Mouse (Mus musculus): ENCODE measurements around the gene Nckap5. TPM values are rescaled to one million over a fixed set of nuclear protein-coding genes. Genes with fewer than 3 reads are reported as not detected.
A peak's percentile ranks its signal among the peaks of the same experiment; 100 is the strongest.

The Nckap5 gene
- polyA plus RNA-seq, 1 experiment from 2014 or later, result 6.2 TPM

DNA sequence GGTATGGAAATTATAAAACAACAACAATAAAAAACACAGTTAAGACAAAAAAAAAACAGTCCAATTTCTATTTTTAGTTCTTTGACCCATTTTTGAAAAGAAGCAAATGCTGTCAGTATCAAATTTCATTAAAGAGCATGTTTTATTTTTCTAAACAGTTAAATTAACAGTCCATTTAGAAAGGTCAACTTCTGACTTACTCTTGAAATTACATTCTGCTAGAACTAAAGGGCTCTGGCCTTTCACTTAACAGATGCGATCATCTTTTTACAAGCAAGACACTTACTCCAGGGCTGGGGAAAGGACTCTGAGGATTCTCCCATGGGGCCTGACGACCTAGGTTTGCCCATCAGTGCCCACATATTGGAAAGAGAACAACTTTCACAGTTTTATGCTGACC lies 359.2 kb downstream of the Nckap5 start:
- WGBS, result 53% methylated on average over 2 of the region's 2 CpGs
- no peak overlapping the region for H3K4me2 ChIP-seq (ENCODE audit: low read depth, low read length)
- no peaks in the 10 kb centered on the region for H3K9me3 ChIP-seq (ENCODE audit: control insufficient read depth, low read length)
- no peak overlapping the region for H3K4me3 ChIP-seq (ENCODE audit: low read depth, low read length)
- ATAC-seq (ENCODE audit: low read depth), result no peak
- no peak overlapping the region for H3K27ac ChIP-seq (replicated peaks; ENCODE audit: low read depth, low read length)
- H3K27me3 ChIP-seq (replicated peaks; ENCODE audit: control insufficient read depth, insufficient read depth, low read length), result no peaks in the 10 kb centered on the region
- no peak overlapping the region for H3K9ac ChIP-seq (ENCODE audit: low read depth, low read length)
- H3K36me3 ChIP-seq (ENCODE audit: control insufficient read depth, insufficient read depth, low read length), result no peaks in the 10 kb centered on the region
- H3K4me1 ChIP-seq (ENCODE audit: control insufficient read depth, insufficient read depth, low read length), result no peaks in the 10 kb centered on the region
- DNase-seq (ENCODE audit: low spot score), result no peak

DNA sequence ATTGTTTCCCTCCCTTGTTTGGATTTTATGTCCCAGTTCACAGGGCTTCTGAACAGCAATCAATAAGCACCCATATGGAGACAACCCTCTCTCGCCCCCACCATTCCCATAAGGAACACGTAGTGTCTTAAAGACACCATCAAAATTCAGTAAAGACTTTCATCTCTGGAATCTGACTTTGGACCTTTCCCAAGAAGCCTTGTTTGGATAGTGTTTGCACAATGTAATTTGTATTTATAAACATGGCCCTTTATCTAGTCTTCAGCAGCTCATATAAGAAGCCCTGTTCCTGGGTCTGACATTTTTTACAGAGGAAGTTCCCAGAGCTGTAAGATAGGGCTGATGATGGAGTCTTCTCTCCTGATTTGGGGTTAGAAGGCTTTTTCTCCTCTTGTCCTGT lies 359.7 kb downstream of the Nckap5 start:
- no peaks in the 10 kb centered on the region for H3K4me1 ChIP-seq (ENCODE audit: control insufficient read depth, insufficient read depth, low read length)
- DNase-seq (ENCODE audit: low spot score) (no peak), ATAC-seq (ENCODE audit: low read depth) (no peak)
- H3K9ac ChIP-seq (ENCODE audit: low read depth, low read length), result no peak overlapping the region
- H3K27ac ChIP-seq (replicated peaks; ENCODE audit: low read depth, low read length), result no peak overlapping the region
- H3K4me3 ChIP-seq (ENCODE audit: low read depth, low read length), result no peak overlapping the region
- WGBS, result 58% methylated on average over 2 of the region's 2 CpGs
- no peak overlapping the region for H3K4me2 ChIP-seq (ENCODE audit: low read depth, low read length)
- no peaks in the 10 kb centered on the region for H3K27me3 ChIP-seq (replicated peaks; ENCODE audit: control insufficient read depth, insufficient read depth, low read length)
- no peaks in the 10 kb centered on the region for H3K9me3 ChIP-seq (ENCODE audit: control insufficient read depth, low read length)
- H3K36me3 ChIP-seq (ENCODE audit: control insufficient read depth, insufficient read depth, low read length), result no peaks in the 10 kb centered on the region

DNA sequence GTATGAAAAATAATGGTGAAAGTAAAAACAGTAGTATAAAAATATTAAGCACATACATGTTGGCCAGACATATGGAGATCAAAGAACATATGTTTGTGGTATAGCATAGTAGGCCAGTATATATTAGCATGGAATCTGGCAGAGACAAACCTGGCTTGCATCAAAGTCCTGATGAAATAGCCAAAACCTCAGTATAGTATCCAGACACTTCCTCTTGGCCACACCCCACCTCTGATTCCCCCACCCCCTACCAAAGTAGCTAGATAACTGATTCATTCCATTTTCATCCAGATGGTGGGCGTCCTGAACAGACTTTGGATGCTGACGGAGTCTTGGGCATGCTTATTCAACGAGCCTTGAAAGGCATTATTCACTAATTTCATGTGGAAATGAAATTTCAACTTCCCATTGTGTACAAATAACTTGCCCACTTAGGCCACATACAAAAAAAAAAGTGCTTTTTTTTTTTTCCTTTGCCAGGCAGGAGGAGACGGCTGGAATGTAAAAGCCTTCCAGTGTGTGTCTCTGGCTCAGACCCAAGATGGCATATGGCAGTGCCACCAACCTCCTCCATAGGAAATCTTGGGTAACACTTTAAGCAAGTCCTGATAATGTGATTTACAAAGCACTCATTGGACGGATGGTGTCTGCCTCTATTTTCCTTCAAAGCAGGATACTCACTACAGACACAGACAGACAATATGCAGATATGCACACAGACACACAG lies 360.6 kb downstream of the Nckap5 start:
- Histone ChIP-seq H3K4me1 (ENCODE audit: control insufficient read depth, insufficient read depth, low read length) (no peaks in the 10 kb centered on the region), H3K9me3 (ENCODE audit: control insufficient read depth, low read length) (no peaks in the 10 kb centered on the region), H3K9ac (ENCODE audit: low read depth, low read length) (no peak overlapping the region), H3K27me3 (replicated peaks; ENCODE audit: control insufficient read depth, insufficient read depth, low read length) (no peaks in the 10 kb centered on the region), H3K4me3 (ENCODE audit: low read depth, low read length) (no peak overlapping the region), H3K4me2 (ENCODE audit: low read depth, low read length) (no peak overlapping the region), H3K27ac (replicated peaks; ENCODE audit: low read depth, low read length) (no peak overlapping the region), H3K36me3 (ENCODE audit: control insufficient read depth, insufficient read depth, low read length) (no peaks in the 10 kb centered on the region)
- DNase-seq (ENCODE audit: low spot score) (peak; percentile 4), ATAC-seq (ENCODE audit: low read depth) (no peak)
- 55% methylated on average over 5 of the region's 5 CpGs for WGBS

DNA sequence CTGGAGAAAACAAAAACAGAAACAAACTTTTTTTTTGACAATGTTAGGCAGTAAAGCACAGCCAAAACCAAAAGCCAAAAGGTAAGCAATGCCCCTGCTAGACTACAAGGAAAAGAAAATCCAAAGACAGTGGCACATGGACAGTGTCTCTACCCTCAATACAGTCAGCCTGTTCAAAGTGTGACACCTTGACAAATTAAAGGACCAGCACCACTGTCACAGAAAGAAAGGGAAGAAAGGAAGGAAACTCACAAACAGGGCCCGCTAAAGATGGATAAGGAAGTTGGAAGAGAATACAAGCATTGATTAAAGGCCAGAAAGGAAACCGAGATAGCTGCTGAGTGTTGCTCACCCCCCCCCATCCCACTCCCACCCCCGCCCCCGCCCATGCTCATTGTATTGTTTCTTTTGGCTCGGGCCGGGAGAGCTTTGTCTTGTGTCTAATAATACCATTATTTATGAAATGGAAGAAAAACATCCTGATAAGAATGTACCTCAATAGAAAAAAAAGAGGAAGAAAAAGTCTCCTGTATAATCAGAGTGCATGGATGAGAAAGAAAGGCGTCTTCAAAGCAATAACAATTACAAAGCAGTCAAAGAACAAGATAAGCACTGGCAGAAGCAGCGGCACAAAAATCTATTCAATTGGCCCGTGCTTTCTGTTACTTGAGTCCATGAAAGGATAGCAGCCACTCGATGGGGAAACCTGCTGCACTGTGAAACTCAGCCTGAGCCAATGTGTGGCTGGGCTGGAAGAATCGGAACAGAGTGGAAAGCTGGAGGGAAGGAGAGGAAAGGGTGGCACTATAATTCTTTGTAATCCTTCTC lies 368.9 kb downstream of the Nckap5 start:
- Histone ChIP-seq H3K9me3 (ENCODE audit: control insufficient read depth, low read length) (no peaks in the 10 kb centered on the region), H3K4me2 (ENCODE audit: low read depth, low read length) (no peak overlapping the region), H3K27ac (replicated peaks; ENCODE audit: low read depth, low read length) (no peak overlapping the region), H3K27me3 (replicated peaks; ENCODE audit: control insufficient read depth, insufficient read depth, low read length) (no peaks in the 10 kb centered on the region), H3K9ac (ENCODE audit: low read depth, low read length) (no peak overlapping the region), H3K36me3 (ENCODE audit: control insufficient read depth, insufficient read depth, low read length) (no peaks in the 10 kb centered on the region), H3K4me1 (ENCODE audit: control insufficient read depth, insufficient read depth, low read length) (no peaks in the 10 kb centered on the region), H3K4me3 (ENCODE audit: low read depth, low read length) (no peak overlapping the region)
- WGBS, result 56% methylated on average over 11 of the region's 11 CpGs
- ATAC-seq (ENCODE audit: low read depth) (no peak), DNase-seq (ENCODE audit: low spot score) (no peak)

DNA sequence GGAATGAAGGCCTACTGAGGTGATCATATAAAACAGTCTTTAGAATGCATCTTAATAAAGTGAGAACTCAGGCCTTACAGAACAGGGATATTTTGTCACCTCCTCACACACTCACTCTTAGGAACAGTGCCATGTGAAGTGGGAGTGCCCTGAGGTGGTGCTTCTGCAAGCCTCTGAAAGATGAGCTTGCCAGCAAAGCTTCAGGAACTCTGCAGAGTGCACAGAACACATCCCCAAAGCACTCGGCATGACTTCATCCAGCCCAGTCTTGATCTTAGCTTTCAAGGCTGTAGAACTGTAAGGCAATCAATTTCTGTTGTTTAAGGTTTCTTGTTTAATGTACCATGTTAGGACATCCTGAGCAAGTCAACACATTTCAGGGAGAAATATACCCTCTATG lies 372.9 kb downstream of the Nckap5 start:
- H3K27me3 ChIP-seq (replicated peaks; ENCODE audit: control insufficient read depth, insufficient read depth, low read length), result no peaks in the 10 kb centered on the region
- no peak overlapping the region for H3K9ac ChIP-seq (ENCODE audit: low read depth, low read length)
- no peak overlapping the region for H3K4me2 ChIP-seq (ENCODE audit: low read depth, low read length)
- no peak overlapping the region for H3K4me3 ChIP-seq (ENCODE audit: low read depth, low read length)
- DNase-seq (ENCODE audit: low spot score) (no peak), ATAC-seq (ENCODE audit: low read depth) (no peak)
- no peak overlapping the region for H3K27ac ChIP-seq (replicated peaks; ENCODE audit: low read depth, low read length)
- WGBS, result 55% methylated on average over 1 of the region's 1 CpGs
- no peaks in the 10 kb centered on the region for H3K36me3 ChIP-seq (ENCODE audit: control insufficient read depth, insufficient read depth, low read length)
- H3K4me1 ChIP-seq (ENCODE audit: control insufficient read depth, insufficient read depth, low read length), result no peaks in the 10 kb centered on the region
- no peaks in the 10 kb centered on the region for H3K9me3 ChIP-seq (ENCODE audit: control insufficient read depth, low read length)

DNA sequence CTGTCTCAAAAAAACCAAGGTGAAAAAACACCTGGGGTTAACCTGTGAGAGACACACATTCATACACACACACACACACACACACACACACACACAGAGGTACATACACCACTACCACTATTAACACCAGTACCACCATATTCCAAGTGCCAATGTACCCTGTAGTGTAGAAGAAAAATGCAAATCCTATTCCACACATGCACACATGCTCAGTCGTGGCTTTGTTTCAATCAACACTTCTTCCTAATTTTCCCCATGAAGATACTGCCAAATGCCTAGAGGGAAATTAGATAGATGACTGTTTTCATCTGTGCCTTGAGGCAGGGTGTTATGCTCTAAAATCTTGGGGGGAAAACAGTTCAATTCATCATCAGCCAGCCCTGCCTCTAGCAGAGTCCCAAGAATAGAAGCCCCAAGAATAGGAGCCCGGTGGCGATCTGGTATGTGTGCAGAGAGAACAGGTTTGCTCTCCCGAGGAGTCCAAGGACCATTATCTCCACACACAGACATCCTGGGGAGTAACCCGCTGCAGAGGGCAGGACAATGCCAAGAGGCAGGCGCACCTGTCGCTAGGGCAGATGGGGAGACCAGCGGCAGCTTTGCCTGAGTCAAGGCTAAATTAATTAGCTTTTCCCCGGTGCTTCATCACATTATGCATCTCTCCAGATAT lies 376.0 kb downstream of the Nckap5 start:
- no peak overlapping the region for H3K4me2 ChIP-seq (ENCODE audit: low read depth, low read length)
- no peak overlapping the region for H3K27ac ChIP-seq (replicated peaks; ENCODE audit: low read depth, low read length)
- no peak for ATAC-seq (ENCODE audit: low read depth)
- H3K4me1 ChIP-seq (ENCODE audit: control insufficient read depth, insufficient read depth, low read length), result no peaks in the 10 kb centered on the region
- WGBS, result 56% methylated on average over 9 of the region's 9 CpGs
- DNase-seq (ENCODE audit: low spot score), result no peak
- H3K36me3 ChIP-seq (ENCODE audit: control insufficient read depth, insufficient read depth, low read length), result no peaks in the 10 kb centered on the region
- no peaks in the 10 kb centered on the region for H3K9me3 ChIP-seq (ENCODE audit: control insufficient read depth, low read length)
- no peak overlapping the region for H3K9ac ChIP-seq (ENCODE audit: low read depth, low read length)
- H3K27me3 ChIP-seq (replicated peaks; ENCODE audit: control insufficient read depth, insufficient read depth, low read length), result no peaks in the 10 kb centered on the region
- no peak overlapping the region for H3K4me3 ChIP-seq (ENCODE audit: low read depth, low read length)

DNA sequence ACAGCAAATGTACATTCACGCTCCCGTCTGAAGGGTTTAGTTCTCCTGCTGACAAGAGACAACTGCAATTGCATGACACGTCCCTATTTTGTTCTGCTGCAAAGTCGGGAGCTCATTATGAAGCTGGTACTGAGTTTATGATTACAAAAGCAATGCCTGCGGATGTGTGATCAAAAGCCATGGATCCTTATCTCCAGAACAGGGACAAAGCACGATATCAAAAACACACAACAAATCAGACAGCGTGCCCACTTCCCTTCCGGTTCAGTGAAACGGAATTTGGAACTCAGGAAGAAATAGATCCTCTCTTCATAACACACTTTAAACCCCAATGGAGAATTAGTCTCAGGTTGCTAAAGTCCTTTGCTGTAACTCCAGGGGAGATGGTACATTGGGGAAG lies 379.1 kb downstream of the Nckap5 start:
- H3K27me3 ChIP-seq (replicated peaks; ENCODE audit: control insufficient read depth, insufficient read depth, low read length), result no peaks in the 10 kb centered on the region
- H3K27ac ChIP-seq (replicated peaks; ENCODE audit: low read depth, low read length), result no peak overlapping the region
- no peaks in the 10 kb centered on the region for H3K9me3 ChIP-seq (ENCODE audit: control insufficient read depth, low read length)
- H3K4me2 ChIP-seq (ENCODE audit: low read depth, low read length), result no peak overlapping the region
- H3K4me1 ChIP-seq (ENCODE audit: control insufficient read depth, insufficient read depth, low read length), result no peaks in the 10 kb centered on the region
- WGBS, result 65% methylated on average over 9 of the region's 9 CpGs
- no peak overlapping the region for H3K4me3 ChIP-seq (ENCODE audit: low read depth, low read length)
- H3K9ac ChIP-seq (ENCODE audit: low read depth, low read length), result no peak overlapping the region
- no peak for DNase-seq (ENCODE audit: low spot score)
- no peaks in the 10 kb centered on the region for H3K36me3 ChIP-seq (ENCODE audit: control insufficient read depth, insufficient read depth, low read length)
- ATAC-seq (ENCODE audit: low read depth), result no peak

DNA sequence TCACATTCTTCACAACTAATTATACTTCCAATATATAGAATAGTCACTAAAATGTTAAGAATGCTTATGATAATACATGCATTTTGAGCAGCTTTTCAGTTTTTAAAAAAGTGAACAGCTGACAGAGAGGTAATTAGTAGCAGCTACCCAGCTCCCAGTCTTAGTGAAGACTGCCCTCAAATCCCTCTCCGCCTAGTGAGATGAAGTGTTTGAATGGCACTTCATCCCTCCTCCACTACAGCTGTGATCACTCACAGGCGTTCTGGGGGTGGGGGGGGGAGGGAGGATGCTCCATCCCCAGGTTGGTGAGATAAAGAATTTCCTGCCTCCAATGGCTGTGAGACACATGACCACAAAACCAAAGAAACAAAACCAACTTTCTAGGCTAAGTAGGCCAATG lies 381.2 kb downstream of the Nckap5 start:
- no peak for DNase-seq (ENCODE audit: low spot score)
- Histone ChIP-seq H3K4me2 (ENCODE audit: low read depth, low read length) (no peak overlapping the region), H3K4me1 (ENCODE audit: control insufficient read depth, insufficient read depth, low read length) (no peaks in the 10 kb centered on the region), H3K27me3 (replicated peaks; ENCODE audit: control insufficient read depth, insufficient read depth, low read length) (no peaks in the 10 kb centered on the region), H3K4me3 (ENCODE audit: low read depth, low read length) (no peak overlapping the region), H3K9me3 (ENCODE audit: control insufficient read depth, low read length) (no peaks in the 10 kb centered on the region), H3K27ac (replicated peaks; ENCODE audit: low read depth, low read length) (no peak overlapping the region), H3K36me3 (ENCODE audit: control insufficient read depth, insufficient read depth, low read length) (no peaks in the 10 kb centered on the region), H3K9ac (ENCODE audit: low read depth, low read length) (no peak overlapping the region)
- 33% methylated on average over 2 of the region's 2 CpGs for WGBS
- ATAC-seq (ENCODE audit: low read depth), result no peak
